Mouse (Mus musculus) midbrain, postnatal 0 days (tissue): ENCODE data around the gene Acyp1. TPM values are rescaled to one million over a fixed set of nuclear protein-coding genes. Genes with fewer than 3 reads are reported as not detected.
"Not testable (repeated sequence)": the region's sequence is repeated elsewhere in the genome, so short reads cannot be mapped to it uniquely, and the experiment has no call there.

Source experiments
- ATAC-seq: fragments of 200-750 bp; cut with Nextera tagmentation; 2 replicates; pipeline ENCODE4 v1.8.0; 2017; ENCODE audit warnings: moderate number of reproducible peaks, mild to moderate bottlenecking, moderate TSS enrichment, moderate library complexity; ENCODE audit not compliant: low FRiP score
- DNase-seq: peaks from one replicate; pipeline ENCODE4 v3.0.0-alpha.2; 2015; ENCODE audit warnings: low spot score
- H3K27ac ChIP-seq: fragments of 300-500 bp; sonication (generic); 2 replicates; pipeline ENCODE4 v1.5.1; 2014; ENCODE audit warnings: low read depth, mild to moderate bottlenecking, low read length, mixed read lengths
- H3K27me3 ChIP-seq: fragments of 300-500 bp; sonication (generic); 2 replicates; pipeline ENCODE4 v1.6.1; 2014; ENCODE audit warnings: low read length, control low read depth, mixed read lengths; ENCODE audit not compliant: insufficient read depth
- H3K36me3 ChIP-seq: fragments of 300-500 bp; sonication (generic); 2 replicates; pipeline ENCODE4 v1.6.1; 2014; ENCODE audit warnings: low read length, control low read depth, mixed read lengths; ENCODE audit not compliant: insufficient read depth
- H3K4me1 ChIP-seq: fragments of 300-500 bp; sonication (generic); 2 replicates; pipeline ENCODE4 v1.6.1; 2014; ENCODE audit warnings: mild to moderate bottlenecking, control low read depth, antibody characterized with exemption, low read length, mixed read lengths; ENCODE audit not compliant: insufficient read depth
- H3K4me2 ChIP-seq: fragments of 300-500 bp; sonication (generic); 2 replicates; pipeline ENCODE4 v1.6.1; 2014; ENCODE audit warnings: low read depth, mild to moderate bottlenecking, low read length, mixed read lengths; ENCODE audit not compliant: poor library complexity, severe bottlenecking
- H3K4me3 ChIP-seq: fragments of 300-500 bp; sonication (generic); 2 replicates; pipeline ENCODE4 v1.5.1; 2014; ENCODE audit warnings: low read depth, mild to moderate bottlenecking, low read length, moderate library complexity
- H3K9ac ChIP-seq: fragments of 300-500 bp; sonication (generic); replicated peaks from 2 replicates; pipeline ENCODE4 v1.6.1; 2014; ENCODE audit warnings: mild to moderate bottlenecking, low read length, moderate library complexity, mixed read lengths; ENCODE audit not compliant: poor library complexity, severe bottlenecking
- H3K9me3 ChIP-seq: fragments of 300-500 bp; sonication (generic); 2 replicates; pipeline ENCODE4 v1.6.1; 2016; ENCODE audit warnings: low read length, control low read depth
- CTCF ChIP-seq: IDR thresholded peaks from 2 replicates; pipeline ENCODE4 v1.5.1; 2016; ENCODE audit warnings: antibody characterized with exemption, mild to moderate bottlenecking
- WGBS: fragments of 180-500 bp; shearing (Covaris S2); extraction: QIAGEN DNeasy Blood & Tissue Kit; methylation state at CpG from one replicate; pipeline ENCODE4 v1.1.7; 2014; 5-methylcytosine and 5-hydroxymethylcytosine counted together
- polyA plus RNA-seq: library from polyadenylated mRNA; unstranded; fragments of >200 nt; fragmentation: Nextera tagmentation; extraction: Ambion mirVana; gene quantifications from 2 replicates; pipeline ENCODE4 v1.2.1, GENCODE M21; 2015
- total RNA-seq: library from RNA; depleted of rRNA; stranded (reverse); fragments of >200 nt; gene quantifications from 2 replicates; pipeline ENCODE4 v1.2.3, GENCODE M21; 2014

Acyp1 gene
- total and polyA plus RNA-seq, 2 experiments from 2014 or later = 23.2 to 40.3 TPM

DNA sequence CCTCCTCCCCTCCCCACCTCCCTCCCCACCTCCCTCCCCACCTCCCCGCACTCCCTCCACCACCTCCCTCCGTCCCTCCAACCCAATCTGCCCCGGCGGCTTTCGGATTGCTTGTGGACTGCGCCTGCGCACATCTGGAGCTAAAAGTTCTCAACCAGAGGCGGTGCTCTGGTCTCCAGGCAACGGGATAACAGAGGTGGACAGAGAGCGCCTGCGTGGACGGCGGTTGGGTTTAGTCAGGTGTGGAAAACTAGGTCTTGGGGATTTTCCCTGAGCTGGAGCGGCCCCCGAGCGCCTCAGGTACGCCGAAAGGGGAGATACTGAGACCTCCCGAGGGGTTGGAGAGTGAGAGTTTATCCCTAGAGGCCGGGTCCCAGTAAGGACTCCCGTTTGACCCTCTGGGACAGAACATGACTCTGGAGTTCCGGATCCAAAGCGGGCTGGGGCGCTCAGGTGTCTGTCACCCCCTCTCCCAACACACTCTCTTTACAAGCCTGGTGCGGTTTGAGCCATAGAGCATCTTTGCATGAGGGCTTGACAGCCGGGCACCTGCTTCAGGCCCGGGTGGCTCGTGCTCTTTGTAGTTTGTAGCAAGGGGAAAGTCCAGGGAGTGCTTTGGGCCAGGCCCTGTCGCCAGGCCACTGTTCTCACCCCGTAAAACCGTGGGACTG, 383 bp upstream of the Acyp1 start, which contains the start of gene Zc2hc1c:
Zc2hc1c (plus strand) TSS at position 106 of the 671 bp plus-strand sequence.
- Histone ChIP-seq H3K4me1 (peaks cover 3% of the 10 kb centered on the region; the same call in 1 of the 2 replicates), H3K27ac (no peak within 1 kb of the TSS), H3K4me3 (peak within 1 kb of the TSS; percentile 50), H3K9ac (peak within 1 kb of the TSS; percentile 60), H3K27me3 (no peaks in the 10 kb centered on the region), H3K36me3 (no peaks in the 10 kb centered on the region), H3K4me2 (peak within 1 kb of the TSS; percentile 90), H3K9me3 (no peaks in the 10 kb centered on the region)
- TF ChIP-seq CTCF = no peak
- DNase-seq (peak; percentile 92), ATAC-seq (peak; percentile 86)
- WGBS = 2% methylated on average over 29 of the region's 31 CpGs

DNA sequence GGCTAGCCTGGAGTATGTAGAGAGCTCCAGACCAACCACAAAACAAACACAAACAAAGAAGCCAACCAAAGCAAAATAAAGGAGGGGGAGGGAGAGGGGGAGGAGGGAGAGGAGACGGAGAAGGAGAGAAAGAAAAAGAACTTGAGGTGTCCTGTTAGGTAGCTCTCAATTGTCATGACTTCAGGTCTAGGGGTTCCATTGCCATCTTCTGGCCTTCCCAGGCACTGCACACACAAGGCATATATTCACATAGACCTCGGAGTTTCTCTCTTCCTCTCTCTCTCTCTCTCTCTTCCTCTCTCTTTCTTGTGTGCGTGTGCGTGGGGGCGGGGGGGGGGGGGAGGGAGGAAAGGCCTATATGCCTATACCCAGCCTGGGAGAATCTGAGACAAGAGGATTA, 1.3 kb downstream of the Acyp1 start:
- H3K9me3 ChIP-seq = no peaks in the 10 kb centered on the region
- WGBS = 22% methylated on average over 2 of the region's 5 CpGs
- H3K4me1 ChIP-seq = peaks cover 3% of the 10 kb centered on the region; the same call in 1 of the 2 replicates
- H3K4me3 ChIP-seq = no peak overlapping the region
- H3K27me3 ChIP-seq = no peaks in the 10 kb centered on the region
- ATAC-seq = no peak
- no peak overlapping the region for H3K27ac ChIP-seq
- H3K4me2 ChIP-seq = no peak overlapping the region
- H3K9ac ChIP-seq = no peak overlapping the region
- peak; percentile 76 for TF ChIP-seq CTCF
- peak; percentile 42 for DNase-seq
- no peaks in the 10 kb centered on the region for H3K36me3 ChIP-seq

DNA sequence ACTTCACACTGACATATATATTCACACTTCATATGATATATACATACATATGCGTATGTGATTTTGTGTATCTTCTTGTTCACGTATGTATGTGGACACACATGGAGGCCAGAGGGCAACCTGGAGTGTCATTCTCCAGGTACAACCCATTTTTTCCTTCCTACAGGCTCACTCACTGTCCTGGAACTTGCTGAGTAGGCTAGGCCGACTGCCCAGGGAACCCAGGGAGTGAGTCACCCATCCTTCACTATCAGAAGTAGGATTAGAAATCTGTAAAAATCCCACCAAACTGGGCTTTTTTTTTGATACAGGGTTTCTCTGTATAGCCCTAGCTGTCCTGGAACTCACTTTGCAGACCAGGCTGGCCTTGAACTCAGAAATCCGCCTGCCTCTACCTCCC, 3.2 kb downstream of the Acyp1 start:
- H3K9me3 ChIP-seq = no peaks in the 10 kb centered on the region
- WGBS = 96% methylated on average over 4 of the region's 4 CpGs

DNA sequence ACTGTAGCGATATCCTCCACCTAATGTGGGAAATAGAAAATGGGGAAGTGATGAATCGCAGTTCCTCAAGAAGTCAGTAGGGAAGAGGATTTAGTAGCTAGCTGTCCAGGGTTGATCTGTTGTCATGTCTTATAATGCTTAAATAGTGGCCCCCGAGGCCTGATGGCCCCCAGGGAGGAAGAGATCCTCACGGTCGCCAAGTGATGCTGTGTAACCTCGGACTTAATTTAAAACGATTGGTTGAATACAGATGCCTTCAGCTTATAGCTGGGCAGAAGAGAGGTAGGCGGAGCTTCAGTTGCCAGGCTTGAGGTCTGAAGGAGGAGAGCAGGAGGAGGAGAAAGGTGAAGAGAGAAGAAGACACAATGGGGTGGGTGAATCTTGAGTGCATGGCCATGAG, 3.9 kb downstream of the Acyp1 start:
- Histone ChIP-seq H3K4me2 (no peak overlapping the region), H3K9me3 (no peaks in the 10 kb centered on the region), H3K4me3 (no peak overlapping the region), H3K4me1 (peaks cover 4% of the 10 kb centered on the region), H3K27me3 (no peaks in the 10 kb centered on the region), H3K9ac (no peak overlapping the region), H3K36me3 (no peaks in the 10 kb centered on the region), H3K27ac (no peak overlapping the region)
- 69% methylated on average over 8 of the region's 8 CpGs for WGBS
- ATAC-seq (no peak), DNase-seq (no peak)
- no peak for TF ChIP-seq CTCF

More for the DNA sequence above, 3.2 kb downstream of the Acyp1 start:
- no peak overlapping the region for H3K9ac ChIP-seq
- H3K36me3 ChIP-seq = no peaks in the 10 kb centered on the region
- DNase-seq (no peak), ATAC-seq (no peak)
- no peak overlapping the region for H3K4me3 ChIP-seq
- TF ChIP-seq CTCF = no peak
- peaks cover 3% of the 10 kb centered on the region; the same call in 1 of the 2 replicates for H3K4me1 ChIP-seq
- H3K27ac ChIP-seq = no peak overlapping the region
- no peak overlapping the region for H3K4me2 ChIP-seq
- no peaks in the 10 kb centered on the region for H3K27me3 ChIP-seq

DNA sequence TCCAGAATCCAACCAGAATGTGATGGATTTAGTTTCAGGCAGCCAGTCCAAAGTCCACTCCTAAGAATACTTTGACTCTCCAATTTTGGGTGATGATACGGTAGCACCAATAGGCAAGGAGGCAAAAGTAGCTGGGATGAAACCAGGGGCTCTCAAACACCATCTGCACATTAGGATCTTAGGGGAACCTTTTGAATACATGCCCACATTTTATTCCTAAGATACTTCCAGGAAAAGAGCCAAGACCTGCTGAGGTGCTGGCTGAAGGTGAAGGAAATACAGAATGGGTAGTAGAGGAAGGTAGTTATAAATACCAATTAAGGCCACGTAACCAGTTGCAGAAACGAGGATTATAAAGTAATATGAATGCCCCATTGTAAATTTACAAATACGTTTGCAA, 6.5 kb downstream of the Acyp1 start:
- H3K4me3 ChIP-seq, H3K36me3 ChIP-seq, H3K9ac ChIP-seq, ATAC-seq, DNase-seq, H3K9me3 ChIP-seq, H3K27ac ChIP-seq, H3K4me2 ChIP-seq, H3K27me3 ChIP-seq, H3K4me1 ChIP-seq: not testable (repeated sequence)
- 89% methylated on average over 1 of the region's 4 CpGs for WGBS

DNA sequence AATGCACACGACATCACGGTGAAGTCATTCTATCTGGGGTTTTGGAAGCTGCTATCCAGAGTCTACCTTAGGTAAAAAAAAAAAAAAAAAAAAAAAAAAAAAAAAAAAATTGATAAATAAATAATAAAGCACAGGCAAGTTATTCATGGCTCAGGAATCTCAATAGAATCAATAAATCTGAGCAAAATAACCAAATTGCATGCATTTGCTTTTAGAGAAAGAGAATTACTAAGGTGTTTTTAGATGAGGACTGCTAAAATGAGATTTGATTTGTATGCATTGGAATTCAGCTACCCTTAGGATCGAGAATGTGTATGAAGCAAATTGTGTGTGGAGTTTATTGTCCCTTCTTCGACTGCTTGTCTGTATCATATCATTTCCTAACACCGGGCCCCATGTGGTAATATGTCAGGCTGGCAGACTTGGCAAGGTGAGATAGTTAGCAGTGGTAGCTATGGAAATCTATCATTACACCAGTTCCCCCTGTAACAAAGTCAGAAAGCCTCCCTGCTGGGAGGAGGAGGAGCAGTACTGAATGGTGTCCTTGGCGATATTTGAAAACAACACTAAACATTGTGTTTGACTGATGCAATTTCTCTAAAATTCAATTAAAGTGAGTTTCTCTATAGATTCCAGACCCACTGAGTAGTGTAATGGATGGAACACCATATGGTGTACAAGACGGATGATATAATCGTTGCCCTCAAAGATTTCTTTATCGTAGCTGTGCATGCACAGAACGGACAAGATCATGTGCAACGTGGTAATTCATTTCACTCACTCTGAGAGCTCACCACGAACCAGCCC, 7.2 kb downstream of the Acyp1 start:
- no peaks in the 10 kb centered on the region for H3K36me3 ChIP-seq
- H3K27me3 ChIP-seq = no peaks in the 10 kb centered on the region
- ATAC-seq (no peak), DNase-seq (peak; percentile 19)
- 68% methylated on average over 12 of the region's 12 CpGs for WGBS
- no peak for TF ChIP-seq CTCF
- peak overlapping the region; percentile 60 for H3K4me2 ChIP-seq
- H3K4me1 ChIP-seq = peaks cover 2% of the 10 kb centered on the region; the same call in 1 of the 2 replicates
- no peak overlapping the region for H3K27ac ChIP-seq
- no peak overlapping the region for H3K9ac ChIP-seq
- no peaks in the 10 kb centered on the region for H3K9me3 ChIP-seq
- H3K4me3 ChIP-seq = peak overlapping the region; percentile 59
